Mouse (Mus musculus) heart, adult 2 months (tissue): ENCODE measurements around the gene Borcs6.

Source experiments
- CTCF ChIP-seq: fragments of 200-600 bp; IDR thresholded peaks from 2 replicates; pipeline ENCODE4 v1.8.1; 2022; ENCODE audit warnings: antibody characterized with exemption, mild to moderate bottlenecking, moderate library complexity
- EP300 ChIP-seq: fragments of 200-500 bp; IDR thresholded peaks from 2 replicates; pipeline ENCODE4 v1.6.1; 2011; ENCODE audit warnings: low read depth, low read length, control low read depth; ENCODE audit not compliant: insufficient read depth
- POLR2A ChIP-seq: fragments of 200-500 bp; IDR thresholded peaks from 2 replicates; pipeline ENCODE4 v1.6.1; 2011; ENCODE audit warnings: mild to moderate bottlenecking, low read depth, low read length, control low read depth; ENCODE audit not compliant: insufficient read depth

DNA sequence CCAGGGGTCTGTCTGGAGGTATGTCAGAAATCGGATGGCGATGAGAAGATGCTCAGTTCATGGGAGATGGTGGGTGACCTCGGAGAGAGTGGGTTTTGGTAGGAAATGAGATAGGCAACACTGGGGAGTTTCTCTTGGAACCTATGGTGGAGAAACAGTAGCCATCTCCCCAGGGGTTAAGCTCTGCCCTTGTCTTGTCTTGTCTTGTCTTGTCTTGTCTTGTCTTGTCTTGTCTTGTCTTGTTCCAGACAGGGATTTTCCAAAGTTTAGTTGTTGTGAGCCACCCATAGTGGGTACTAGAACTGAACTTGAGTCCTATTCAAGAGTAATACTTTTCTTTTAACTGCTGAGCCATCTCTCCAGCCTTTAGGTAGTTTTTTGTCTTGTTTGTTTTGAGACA is 33.0 kb upstream of the Borcs6 start:
- TF ChIP-seq CTCF (no peak), EP300 (no peak), POLR2A (no peak)
